Mouse (Mus musculus) brain, embryonic 14.5 days (tissue): ENCODE results near the gene Arhgap45. TPM values are rescaled to one million over a fixed set of nuclear protein-coding genes. Genes with fewer than 3 reads are reported as not detected.

Experiments used
- DNase-seq: peaks from one replicate; pipeline ENCODE4 v3.0.0-alpha.2; 2011; ENCODE audit warnings: low read depth
- CTCF ChIP-seq: fragments of 200-500 bp; IDR thresholded peaks from 2 replicates; pipeline ENCODE4 v1.5.1; 2012; ENCODE audit warnings: inconsistent platforms, mild to moderate bottlenecking, moderate library complexity, borderline replicate concordance; ENCODE audit not compliant: insufficient read depth, insufficient read length; ENCODE audit errors: extremely low read depth
- POLR2A ChIP-seq: fragments of 200-500 bp; IDR thresholded peaks from 2 replicates; pipeline ENCODE4 v1.6.1; 2012; ENCODE audit warnings: mild to moderate bottlenecking, inconsistent platforms, borderline replicate concordance; ENCODE audit not compliant: poor library complexity, insufficient read depth, insufficient read length, severe bottlenecking; ENCODE audit errors: extremely low read depth
- polyA plus RNA-seq: library from polyadenylated mRNA; depleted of rRNA; stranded (reverse); fragments of >200 nt; gene quantifications from 2 replicates; pipeline ENCODE4 v1.2.3, GENCODE M21; 2012

Arhgap45 gene
- polyA plus RNA-seq, 1 experiment, result 3.4 TPM

GRCm38 (mm10) chr10:79988506-79989271 is 27.8 kb upstream of the Arhgap45 start, which contains the start of gene Cnn2:
Gene Cnn2 (plus strand): TSS chr10:79988584.
- TF ChIP-seq POLR2A (no peak), CTCF (no peak)
- DNase-seq, result peak; percentile 24

GRCm38 (mm10) chr10:79989272-79989786 is 27.1 kb upstream of the Arhgap45 start:
- DNase-seq, result no peak
- TF ChIP-seq CTCF (no peak), POLR2A (no peak)

- no peak for DNase-seq
These were observed 26.6 kb upstream of the Arhgap45 start for GRCm38 (mm10) chr10:79989870-79990269.

DNA sequence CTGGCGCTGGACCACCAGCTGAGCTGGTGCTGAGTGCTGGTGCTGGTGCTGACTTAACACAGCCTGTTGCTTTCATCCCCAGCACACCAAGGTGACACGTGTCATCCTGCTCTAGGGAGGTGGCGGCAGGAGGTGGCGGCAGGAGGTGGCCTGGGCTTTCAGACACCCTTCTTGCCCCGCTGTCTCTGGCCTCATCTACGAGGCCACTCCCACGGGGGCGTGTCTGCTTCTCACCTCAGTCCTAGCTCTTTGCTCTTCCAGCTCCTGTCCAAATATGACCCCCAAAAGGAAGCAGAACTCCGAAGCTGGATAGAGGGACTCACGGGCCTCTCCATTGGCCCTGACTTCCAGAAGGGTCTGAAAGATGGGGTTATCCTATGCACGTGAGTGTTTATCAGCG is 25.4 kb upstream of the Arhgap45 start:
- no peak for TF ChIP-seq POLR2A
- no peak for TF ChIP-seq CTCF

More at GRCm38 (mm10) chr10:79989870-79990269, 26.6 kb upstream of the Arhgap45 start:
- TF ChIP-seq CTCF, result no peak
- no peak for TF ChIP-seq POLR2A

DNA sequence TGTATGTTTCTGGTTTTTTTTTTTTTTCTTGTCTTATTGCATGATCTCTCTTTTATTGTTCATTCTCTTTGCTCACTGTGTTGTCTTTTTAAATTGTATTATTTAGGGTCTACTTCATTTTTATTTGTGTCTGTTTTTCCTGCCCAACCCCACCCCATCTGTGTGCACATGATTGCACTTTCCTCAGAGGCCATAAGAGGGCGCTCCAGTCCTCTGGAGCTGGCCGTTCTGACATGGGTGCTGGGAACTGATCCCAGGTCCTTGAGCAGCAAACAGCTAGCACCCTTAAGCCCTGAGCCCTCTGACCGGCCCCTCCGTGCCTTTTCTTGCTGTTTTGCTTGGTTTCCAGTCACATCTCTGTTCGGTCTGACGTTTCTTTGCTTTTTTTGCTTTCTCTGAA is 24.9 kb upstream of the Arhgap45 start:
- DNase-seq, result no peak

More for the DNA sequence above, 25.4 kb upstream of the Arhgap45 start:
- no peak for DNase-seq

DNA sequence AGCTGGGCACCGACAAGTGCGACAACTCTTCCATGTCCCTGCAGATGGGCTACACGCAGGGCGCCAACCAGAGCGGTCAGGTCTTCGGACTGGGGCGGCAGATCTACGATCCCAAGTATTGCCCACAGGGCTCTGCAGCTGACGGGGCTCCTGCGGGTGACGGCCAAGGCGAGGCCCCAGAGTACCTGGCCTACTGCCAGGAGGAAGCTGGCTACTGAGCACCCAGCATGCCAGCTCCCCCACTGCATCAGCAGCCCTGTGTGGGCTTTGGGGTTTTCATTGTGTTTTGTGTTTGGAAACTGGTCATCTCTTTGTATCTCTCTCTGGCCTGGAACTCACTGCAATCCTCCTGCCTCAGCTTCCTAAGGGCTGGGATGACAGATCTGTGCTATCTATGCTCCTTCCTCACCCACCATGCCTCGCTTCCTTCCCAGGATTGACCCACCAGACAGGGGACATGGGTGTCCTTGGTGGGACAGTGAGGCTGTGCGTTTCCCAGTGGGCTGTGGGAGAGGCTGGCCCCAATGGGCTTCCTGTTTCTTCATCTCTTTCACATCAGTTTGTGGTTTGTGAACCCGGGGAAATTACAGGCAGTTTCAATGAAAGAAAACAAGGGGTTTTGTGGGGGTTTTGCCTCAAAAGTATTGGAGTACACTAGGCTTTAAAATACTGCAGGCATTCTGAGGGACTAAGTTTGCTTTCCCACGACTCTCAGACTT is 21.9 kb upstream of the Arhgap45 start:
- DNase-seq, result no peak
- TF ChIP-seq POLR2A (no peak), CTCF (no peak)

More for the DNA sequence above, 24.9 kb upstream of the Arhgap45 start:
- TF ChIP-seq POLR2A, result no peak
- peak; percentile 13; the same call in 1 of the 2 replicates for TF ChIP-seq CTCF

GRCm38 (mm10) chr10:79995636-79996035 is 20.8 kb upstream of the Arhgap45 start:
- no peak for DNase-seq
- TF ChIP-seq CTCF (no peak), POLR2A (no peak)

- peak; percentile 98 for DNase-seq
- TF ChIP-seq CTCF (no peak), POLR2A (no peak)
These were observed 20.0 kb upstream of the Arhgap45 start, which contains the start of gene Abca7 for GRCm38 (mm10) chr10:79996272-79997033. Gene Abca7 (plus strand): TSS chr10:79996494.

- no peak for TF ChIP-seq CTCF
- TF ChIP-seq POLR2A, result no peak
These were observed 19.3 kb upstream of the Arhgap45 start for GRCm38 (mm10) chr10:79997034-79997760.

DNA sequence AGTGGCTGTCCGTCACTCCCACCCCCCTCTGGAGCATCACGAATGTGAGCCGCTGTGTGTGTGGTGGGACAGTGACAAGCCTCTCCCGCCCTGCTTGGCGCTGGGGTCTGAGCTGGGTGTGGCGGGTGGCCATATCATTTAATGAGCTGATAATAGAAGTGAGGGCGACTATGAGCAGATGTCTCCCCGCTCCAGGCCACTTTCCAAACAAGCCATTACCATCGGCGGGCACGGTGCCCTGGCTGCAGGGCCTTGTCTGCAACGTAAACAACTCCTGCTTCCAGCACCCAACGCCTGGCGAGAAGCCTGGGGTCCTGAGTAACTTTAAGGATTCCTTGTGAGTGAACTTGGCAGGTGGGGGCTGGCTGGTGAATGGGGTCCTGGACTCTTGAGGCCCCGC is 18.6 kb upstream of the Arhgap45 start:
- TF ChIP-seq POLR2A (no peak), CTCF (no peak)
- peak; percentile 86 for DNase-seq

More at GRCm38 (mm10) chr10:79997034-79997760, 19.3 kb upstream of the Arhgap45 start:
- peak; percentile 96 for DNase-seq

DNA sequence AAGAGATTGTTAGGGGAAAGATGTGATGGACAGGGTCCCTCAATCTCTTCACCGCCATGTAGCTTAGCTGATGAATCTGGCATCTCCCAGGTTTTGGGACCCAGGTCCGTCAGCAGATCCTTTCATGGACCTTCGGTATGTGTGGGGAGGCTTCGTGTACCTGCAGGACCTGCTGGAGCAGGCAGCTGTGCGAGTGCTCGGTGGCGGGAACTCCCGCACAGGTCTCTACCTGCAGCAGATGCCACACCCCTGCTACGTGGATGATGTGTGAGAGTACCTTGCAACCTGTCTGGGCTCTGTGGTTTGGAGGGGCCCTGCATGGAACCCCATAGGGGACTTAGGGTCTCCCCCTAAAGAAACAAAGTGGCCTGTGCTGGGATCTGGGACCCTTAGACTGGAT is 14.5 kb upstream of the Arhgap45 start:
- no peak for DNase-seq
- no peak for TF ChIP-seq CTCF
- TF ChIP-seq POLR2A, result no peak

DNA sequence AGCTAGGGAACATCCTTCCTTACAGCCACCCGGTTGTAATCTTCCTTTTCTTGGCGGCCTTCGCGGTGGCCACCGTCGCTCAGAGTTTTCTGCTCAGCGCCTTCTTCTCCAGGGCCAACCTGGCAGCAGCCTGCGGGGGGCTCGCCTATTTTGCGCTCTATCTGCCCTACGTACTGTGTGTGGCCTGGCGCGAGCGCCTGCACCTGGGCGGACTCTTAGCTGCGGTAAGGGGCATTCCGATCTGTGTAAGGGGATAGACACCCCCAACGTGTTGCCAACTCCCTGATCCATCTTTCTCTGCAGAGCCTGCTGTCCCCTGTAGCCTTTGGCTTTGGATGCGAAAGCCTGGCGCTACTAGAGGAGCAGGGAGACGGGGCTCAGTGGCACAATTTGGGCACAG is 13.6 kb upstream of the Arhgap45 start:
- DNase-seq, result no peak
- TF ChIP-seq CTCF, result no peak
- TF ChIP-seq POLR2A, result no peak
